Mouse (Mus musculus): ENCODE measurements around the gene Tnk2. TPM values are rescaled to one million over a fixed set of nuclear protein-coding genes. Genes with fewer than 3 reads are reported as not detected.

Tnk2 gene
- polyA plus RNA-seq, 1 experiment from 2014 or later = 19.1 TPM

- no peak for ATAC-seq (ENCODE audit: low FRiP score)
- H3K4me3 ChIP-seq = peak overlapping the region; percentile 81
- H3K9me3 ChIP-seq = no peaks in the 10 kb centered on the region
- 75% methylated on average over 5 of the region's 5 CpGs for WGBS
- H3K9ac ChIP-seq = no peak overlapping the region
- peaks cover 11% of the 10 kb centered on the region for H3K36me3 ChIP-seq
- no peaks in the 10 kb centered on the region for H3K27me3 ChIP-seq
- H3K27ac ChIP-seq = no peak overlapping the region
- peaks cover 15% of the 10 kb centered on the region for H3K4me1 ChIP-seq (replicated peaks)
- peak overlapping the region; percentile 66 for H3K4me2 ChIP-seq
Measured at GRCm38 (mm10) chr16:32610460-32611255, 33.0 kb upstream of the Tnk2 start.

- no peak for ATAC-seq (ENCODE audit: low FRiP score)
- Histone ChIP-seq H3K4me2 (no peak overlapping the region), H3K9me3 (no peaks in the 10 kb centered on the region), H3K4me3 (no peak overlapping the region), H3K4me1 (replicated peaks) (peaks cover 15% of the 10 kb centered on the region), H3K9ac (no peak overlapping the region), H3K27ac (no peak overlapping the region), H3K27me3 (no peaks in the 10 kb centered on the region), H3K36me3 (peaks cover 24% of the 10 kb centered on the region)
- WGBS = 88% methylated on average over 1 of the region's 1 CpGs
Measured at GRCm38 (mm10) chr16:32612052-32612451, 31.6 kb upstream of the Tnk2 start.

- Histone ChIP-seq H3K36me3 (peaks cover 33% of the 10 kb centered on the region), H3K4me2 (no peak overlapping the region), H3K9me3 (no peaks in the 10 kb centered on the region), H3K4me1 (replicated peaks) (peaks cover 15% of the 10 kb centered on the region), H3K27me3 (no peaks in the 10 kb centered on the region), H3K4me3 (no peak overlapping the region), H3K27ac (no peak overlapping the region), H3K9ac (no peak overlapping the region)
- WGBS = 82% methylated on average over 3 of the region's 3 CpGs
- ATAC-seq (ENCODE audit: low FRiP score) = no peak
Measured at GRCm38 (mm10) chr16:32613269-32613834, 30.3 kb upstream of the Tnk2 start.

- Histone ChIP-seq H3K9ac (no peak overlapping the region), H3K27me3 (no peaks in the 10 kb centered on the region), H3K4me2 (no peak overlapping the region), H3K4me1 (replicated peaks) (peaks cover 15% of the 10 kb centered on the region), H3K36me3 (peaks cover 35% of the 10 kb centered on the region), H3K4me3 (no peak overlapping the region), H3K9me3 (no peaks in the 10 kb centered on the region), H3K27ac (no peak overlapping the region)
- WGBS = 73% methylated on average over 4 of the region's 4 CpGs
- ATAC-seq (ENCODE audit: low FRiP score) = no peak
Measured at GRCm38 (mm10) chr16:32614047-32614446, 29.6 kb upstream of the Tnk2 start.

- no peaks in the 10 kb centered on the region for H3K27me3 ChIP-seq
- H3K4me3 ChIP-seq = no peak overlapping the region
- no peak overlapping the region for H3K27ac ChIP-seq
- no peak for ATAC-seq (ENCODE audit: low FRiP score)
- H3K4me2 ChIP-seq = no peak overlapping the region
- H3K9me3 ChIP-seq = no peaks in the 10 kb centered on the region
- H3K4me1 ChIP-seq (replicated peaks) = no peaks in the 10 kb centered on the region
- no peak overlapping the region for H3K9ac ChIP-seq
- peaks cover 76% of the 10 kb centered on the region for H3K36me3 ChIP-seq
- WGBS = 98% methylated on average over 1 of the region's 1 CpGs
Measured at GRCm38 (mm10) chr16:32618946-32619345, 24.7 kb upstream of the Tnk2 start.

GRCm38 (mm10) chr16:32628140-32628539, 15.5 kb upstream of the Tnk2 start:
- Histone ChIP-seq H3K27me3 (no peaks in the 10 kb centered on the region), H3K9me3 (no peaks in the 10 kb centered on the region), H3K4me3 (no peak overlapping the region), H3K4me2 (no peak overlapping the region), H3K4me1 (replicated peaks) (no peaks in the 10 kb centered on the region), H3K9ac (no peak overlapping the region), H3K27ac (no peak overlapping the region), H3K36me3 (peaks cover 85% of the 10 kb centered on the region)
- WGBS = 96% methylated on average over 8 of the region's 8 CpGs
- ATAC-seq (ENCODE audit: low FRiP score) = no peak

- Histone ChIP-seq H3K4me2 (no peak overlapping the region), H3K9ac (no peak overlapping the region), H3K9me3 (no peaks in the 10 kb centered on the region), H3K36me3 (peaks cover 50% of the 10 kb centered on the region), H3K27me3 (no peaks in the 10 kb centered on the region), H3K27ac (no peak overlapping the region), H3K4me3 (no peak overlapping the region), H3K4me1 (replicated peaks) (no peaks in the 10 kb centered on the region)
- no peak for ATAC-seq (ENCODE audit: low FRiP score)
- WGBS = 85% methylated on average over 4 of the region's 4 CpGs
Measured at GRCm38 (mm10) chr16:32632328-32632824, 11.3 kb upstream of the Tnk2 start.

GRCm38 (mm10) chr16:32633486-32634012, 10.1 kb upstream of the Tnk2 start:
- Histone ChIP-seq H3K9ac (no peak overlapping the region), H3K4me2 (no peak overlapping the region), H3K4me1 (replicated peaks) (peaks cover under 1% of the 10 kb centered on the region), H3K36me3 (peaks cover 40% of the 10 kb centered on the region), H3K27me3 (no peaks in the 10 kb centered on the region), H3K4me3 (no peak overlapping the region), H3K9me3 (no peaks in the 10 kb centered on the region), H3K27ac (no peak overlapping the region)
- no peak for ATAC-seq (ENCODE audit: low FRiP score)
- WGBS = 95% methylated on average over 4 of the region's 4 CpGs

GRCm38 (mm10) chr16:32634183-32634582, 9.5 kb upstream of the Tnk2 start:
- Histone ChIP-seq H3K36me3 (peaks cover 34% of the 10 kb centered on the region), H3K27me3 (no peaks in the 10 kb centered on the region), H3K4me1 (replicated peaks) (peaks cover 3% of the 10 kb centered on the region), H3K4me2 (no peak overlapping the region), H3K9ac (no peak overlapping the region), H3K27ac (no peak overlapping the region), H3K4me3 (no peak overlapping the region), H3K9me3 (no peaks in the 10 kb centered on the region)
- no peak for ATAC-seq (ENCODE audit: low FRiP score)
- WGBS = 82% methylated on average over 5 of the region's 5 CpGs

- no peaks in the 10 kb centered on the region for H3K27me3 ChIP-seq
- H3K4me1 ChIP-seq (replicated peaks) = peaks cover 3% of the 10 kb centered on the region
- H3K4me2 ChIP-seq = no peak overlapping the region
- peak; percentile 71 for ATAC-seq (ENCODE audit: low FRiP score)
- no peak overlapping the region for H3K9ac ChIP-seq
- H3K4me3 ChIP-seq = no peak overlapping the region
- H3K9me3 ChIP-seq = no peaks in the 10 kb centered on the region
- 72% methylated on average over 3 of the region's 3 CpGs for WGBS
- H3K36me3 ChIP-seq = peaks cover 23% of the 10 kb centered on the region
- no peak overlapping the region for H3K27ac ChIP-seq
Measured at GRCm38 (mm10) chr16:32635314-32635713, 8.4 kb upstream of the Tnk2 start.

- no peak for ATAC-seq (ENCODE audit: low FRiP score)
- WGBS = 90% methylated on average over 3 of the region's 3 CpGs
- H3K27me3 ChIP-seq = no peaks in the 10 kb centered on the region
- no peak overlapping the region for H3K27ac ChIP-seq
- H3K9ac ChIP-seq = no peak overlapping the region
- peaks cover 14% of the 10 kb centered on the region for H3K36me3 ChIP-seq
- peaks cover 3% of the 10 kb centered on the region for H3K4me1 ChIP-seq (replicated peaks)
- H3K9me3 ChIP-seq = no peaks in the 10 kb centered on the region
- no peak overlapping the region for H3K4me3 ChIP-seq
- no peak overlapping the region for H3K4me2 ChIP-seq
Measured at GRCm38 (mm10) chr16:32636331-32636730, 7.3 kb upstream of the Tnk2 start.

GRCm38 (mm10) chr16:32636871-32637521, 6.7 kb upstream of the Tnk2 start:
- Histone ChIP-seq H3K9ac (no peak overlapping the region), H3K9me3 (no peaks in the 10 kb centered on the region), H3K4me2 (no peak overlapping the region), H3K27ac (no peak overlapping the region), H3K27me3 (no peaks in the 10 kb centered on the region), H3K36me3 (peaks cover 10% of the 10 kb centered on the region), H3K4me1 (replicated peaks) (peaks cover 6% of the 10 kb centered on the region), H3K4me3 (no peak overlapping the region)
- ATAC-seq (ENCODE audit: low FRiP score) = no peak
- 42% methylated on average over 6 of the region's 6 CpGs for WGBS
